Mouse (Mus musculus): ENCODE data around the gene Rif1. TPM values are rescaled to one million over a fixed set of nuclear protein-coding genes. Genes with fewer than 3 reads are reported as not detected.
A peak's percentile ranks its signal among the peaks of the same experiment; 100 is the strongest.

The Rif1 gene
- total and polyA plus RNA-seq, 2 experiments from 2014 or later: 14.3 to 19.9 TPM

GRCm38 (mm10) chr2:52042714-52043113 is 29.9 kb upstream of the Rif1 start:
- Histone ChIP-seq H3K4me1 (ENCODE audit: control insufficient read depth, insufficient read depth) (no peaks in the 10 kb centered on the region), H3K36me3 (replicated peaks; ENCODE audit: control insufficient read depth, insufficient read depth, low read length) (no peaks in the 10 kb centered on the region), H3K9me3 (replicated peaks; ENCODE audit: control insufficient read depth, low read length) (no peaks in the 10 kb centered on the region), H3K27me3 (ENCODE audit: control insufficient read depth, insufficient read depth, low read length) (no peaks in the 10 kb centered on the region), H3K4me3 (ENCODE audit: low read depth, low read length) (no peak overlapping the region), H3K4me2 (ENCODE audit: low read depth, low read length) (no peak overlapping the region), H3K27ac (ENCODE audit: low read depth) (no peak overlapping the region), H3K9ac (replicated peaks; ENCODE audit: low read depth, low read length) (no peak overlapping the region)
- ATAC-seq (ENCODE audit: insufficient read depth, low read depth): no peak
- 35% methylated on average over 5 of the region's 5 CpGs for WGBS
- no peak for DNase-seq (ENCODE audit: low spot score)
- TF ChIP-seq CTCF (IDR thresholded peaks at IDR 0.05; ENCODE audit: low read depth) (no peak), EP300 (IDR thresholded peaks at IDR 0.05; ENCODE audit: low read depth) (no peak)

GRCm38 (mm10) chr2:52043485-52043884 is 29.1 kb upstream of the Rif1 start:
- Histone ChIP-seq H3K36me3 (replicated peaks; ENCODE audit: control insufficient read depth, insufficient read depth, low read length) (no peaks in the 10 kb centered on the region), H3K9me3 (replicated peaks; ENCODE audit: control insufficient read depth, low read length) (no peaks in the 10 kb centered on the region), H3K4me3 (ENCODE audit: low read depth, low read length) (no peak overlapping the region), H3K4me2 (ENCODE audit: low read depth, low read length) (no peak overlapping the region), H3K27ac (ENCODE audit: low read depth) (no peak overlapping the region), H3K4me1 (ENCODE audit: control insufficient read depth, insufficient read depth) (no peaks in the 10 kb centered on the region), H3K27me3 (ENCODE audit: control insufficient read depth, insufficient read depth, low read length) (no peaks in the 10 kb centered on the region), H3K9ac (replicated peaks; ENCODE audit: low read depth, low read length) (no peak overlapping the region)
- ATAC-seq (ENCODE audit: insufficient read depth, low read depth) (no peak), DNase-seq (ENCODE audit: low spot score) (no peak)
- 87% methylated on average over 11 of the region's 11 CpGs for WGBS
- TF ChIP-seq CTCF (IDR thresholded peaks at IDR 0.05; ENCODE audit: low read depth) (no peak), EP300 (IDR thresholded peaks at IDR 0.05; ENCODE audit: low read depth) (no peak)

- WGBS: 67% methylated on average over 5 of the region's 5 CpGs
- H3K36me3 ChIP-seq (replicated peaks; ENCODE audit: control insufficient read depth, insufficient read depth, low read length): no peaks in the 10 kb centered on the region
- H3K4me2 ChIP-seq (ENCODE audit: low read depth, low read length): no peak overlapping the region
- no peaks in the 10 kb centered on the region for H3K9me3 ChIP-seq (replicated peaks; ENCODE audit: control insufficient read depth, low read length)
- ATAC-seq (ENCODE audit: insufficient read depth, low read depth) (no peak), DNase-seq (ENCODE audit: low spot score) (no peak)
- no peak overlapping the region for H3K9ac ChIP-seq (replicated peaks; ENCODE audit: low read depth, low read length)
- no peaks in the 10 kb centered on the region for H3K27me3 ChIP-seq (ENCODE audit: control insufficient read depth, insufficient read depth, low read length)
- H3K27ac ChIP-seq (ENCODE audit: low read depth): no peak overlapping the region
- H3K4me3 ChIP-seq (ENCODE audit: low read depth, low read length): no peak overlapping the region
- TF ChIP-seq EP300 (IDR thresholded peaks at IDR 0.05; ENCODE audit: low read depth) (no peak), CTCF (IDR thresholded peaks at IDR 0.05; ENCODE audit: low read depth) (no peak)
- H3K4me1 ChIP-seq (ENCODE audit: control insufficient read depth, insufficient read depth): no peaks in the 10 kb centered on the region
Measured at GRCm38 (mm10) chr2:52046032-52046431, 26.6 kb upstream of the Rif1 start.

DNA sequence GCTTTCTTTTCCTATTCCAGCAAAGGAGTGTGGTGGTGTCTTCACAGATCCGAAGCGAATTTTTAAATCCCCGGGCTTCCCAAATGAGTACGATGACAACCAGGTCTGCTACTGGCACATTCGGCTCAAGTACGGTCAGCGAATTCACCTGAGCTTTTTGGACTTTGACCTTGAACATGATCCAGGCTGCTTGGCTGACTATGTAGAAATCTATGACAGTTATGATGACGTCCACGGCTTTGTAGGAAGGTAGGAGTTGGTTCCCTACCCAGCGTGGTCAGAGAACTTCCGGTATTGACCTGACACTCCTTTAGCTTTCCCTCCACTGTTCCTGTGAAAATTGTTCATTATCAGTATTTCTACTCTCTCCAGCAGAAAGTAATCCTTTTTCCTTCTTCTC is 21.8 kb upstream of the Rif1 start:
- no peak for ATAC-seq (ENCODE audit: insufficient read depth, low read depth)
- no peaks in the 10 kb centered on the region for H3K27me3 ChIP-seq (ENCODE audit: control insufficient read depth, insufficient read depth, low read length)
- TF ChIP-seq EP300 (IDR thresholded peaks at IDR 0.05; ENCODE audit: low read depth) (no peak), CTCF (IDR thresholded peaks at IDR 0.05; ENCODE audit: low read depth) (no peak)
- DNase-seq (ENCODE audit: low spot score): no peak
- peaks cover 4% of the 10 kb centered on the region for H3K4me1 ChIP-seq (ENCODE audit: control insufficient read depth, insufficient read depth)
- no peak overlapping the region for H3K9ac ChIP-seq (replicated peaks; ENCODE audit: low read depth, low read length)
- H3K4me3 ChIP-seq (ENCODE audit: low read depth, low read length): no peak overlapping the region
- H3K36me3 ChIP-seq (replicated peaks; ENCODE audit: control insufficient read depth, insufficient read depth, low read length): no peaks in the 10 kb centered on the region
- H3K9me3 ChIP-seq (replicated peaks; ENCODE audit: control insufficient read depth, low read length): no peaks in the 10 kb centered on the region
- no peak overlapping the region for H3K27ac ChIP-seq (ENCODE audit: low read depth)
- H3K4me2 ChIP-seq (ENCODE audit: low read depth, low read length): no peak overlapping the region
- WGBS: 88% methylated on average over 11 of the region's 11 CpGs

DNA sequence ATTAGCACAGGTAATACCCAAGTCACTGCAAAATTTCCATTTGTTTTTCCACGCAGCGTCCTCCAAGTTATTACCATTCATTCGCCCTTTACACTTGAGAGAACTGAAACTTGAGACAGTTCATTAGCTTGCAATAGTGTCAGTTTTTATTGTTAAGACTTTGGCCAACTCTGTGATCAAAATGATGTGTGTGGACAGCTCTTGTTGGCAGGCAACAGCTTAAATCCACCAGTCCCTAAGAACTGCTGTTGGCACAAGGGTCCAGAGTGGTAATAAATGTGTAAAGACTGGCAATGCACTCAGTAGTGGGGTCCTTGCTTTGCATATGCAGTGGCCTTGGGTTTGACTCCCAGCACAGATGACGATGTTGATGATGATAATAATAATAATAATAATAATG is 20.3 kb upstream of the Rif1 start:
- H3K9ac ChIP-seq (replicated peaks; ENCODE audit: low read depth, low read length): no peak overlapping the region
- TF ChIP-seq EP300 (IDR thresholded peaks at IDR 0.05; ENCODE audit: low read depth) (no peak), CTCF (IDR thresholded peaks at IDR 0.05; ENCODE audit: low read depth) (no peak)
- H3K27me3 ChIP-seq (ENCODE audit: control insufficient read depth, insufficient read depth, low read length): no peaks in the 10 kb centered on the region
- H3K27ac ChIP-seq (ENCODE audit: low read depth): no peak overlapping the region
- ATAC-seq (ENCODE audit: insufficient read depth, low read depth) (no peak), DNase-seq (ENCODE audit: low spot score) (no peak)
- no peak overlapping the region for H3K4me3 ChIP-seq (ENCODE audit: low read depth, low read length)
- peaks cover 7% of the 10 kb centered on the region for H3K4me1 ChIP-seq (ENCODE audit: control insufficient read depth, insufficient read depth)
- no peaks in the 10 kb centered on the region for H3K9me3 ChIP-seq (replicated peaks; ENCODE audit: control insufficient read depth, low read length)
- H3K36me3 ChIP-seq (replicated peaks; ENCODE audit: control insufficient read depth, insufficient read depth, low read length): no peaks in the 10 kb centered on the region
- WGBS: 91% methylated on average over 4 of the region's 4 CpGs
- no peak overlapping the region for H3K4me2 ChIP-seq (ENCODE audit: low read depth, low read length)

DNA sequence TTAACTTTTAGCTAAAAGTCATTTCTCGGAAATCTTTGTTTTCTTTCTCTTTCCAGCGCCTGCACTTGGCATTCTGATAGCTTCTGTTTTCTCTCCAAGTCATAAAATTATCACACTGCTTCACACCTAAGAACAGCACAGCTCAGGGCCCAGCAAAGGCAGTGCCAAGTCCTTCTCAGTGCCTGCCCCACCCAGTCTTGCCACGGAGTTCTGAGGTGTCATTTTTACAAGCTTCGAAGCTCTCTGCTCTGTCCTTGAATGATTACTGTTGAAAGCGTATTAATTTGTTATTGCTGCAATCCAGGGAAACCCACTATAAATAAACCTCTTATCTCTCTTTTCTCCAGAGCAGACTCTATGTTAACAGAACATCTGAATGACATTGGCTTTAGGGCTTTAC is 19.1 kb upstream of the Rif1 start:
- 0 out of 2 replicates have a peak, but pooled peaks have one; percentile 51 for ATAC-seq (ENCODE audit: insufficient read depth, low read depth)
- H3K9ac ChIP-seq (replicated peaks; ENCODE audit: low read depth, low read length): no peak overlapping the region
- 8% methylated on average over 5 of the region's 5 CpGs for WGBS

More for the DNA sequence above, 19.1 kb upstream of the Rif1 start:
- TF ChIP-seq EP300 (IDR thresholded peaks at IDR 0.05; ENCODE audit: low read depth) (no peak), CTCF (IDR thresholded peaks at IDR 0.05; ENCODE audit: low read depth) (no peak)
- Histone ChIP-seq H3K4me2 (ENCODE audit: low read depth, low read length) (no peak overlapping the region), H3K9me3 (replicated peaks; ENCODE audit: control insufficient read depth, low read length) (no peaks in the 10 kb centered on the region), H3K27me3 (ENCODE audit: control insufficient read depth, insufficient read depth, low read length) (no peaks in the 10 kb centered on the region), H3K36me3 (replicated peaks; ENCODE audit: control insufficient read depth, insufficient read depth, low read length) (no peaks in the 10 kb centered on the region), H3K4me3 (ENCODE audit: low read depth, low read length) (no peak overlapping the region), H3K27ac (ENCODE audit: low read depth) (peak overlapping the region; percentile 47; the same call in 1 of the 2 replicates), H3K4me1 (ENCODE audit: control insufficient read depth, insufficient read depth) (peaks cover 8% of the 10 kb centered on the region)
- peak; percentile 29 for DNase-seq (ENCODE audit: low spot score)

Data from heart, postnatal 0 days (tissue).